Mouse (Mus musculus) neural tube, embryonic 12.5 days (tissue): Measurements from ENCODE around the gene Cbr1. TPM values are rescaled to one million over a fixed set of nuclear protein-coding genes. Genes with fewer than 3 reads are reported as not detected.
"Not testable (repeated sequence)": the region's sequence is repeated elsewhere in the genome, so short reads cannot be mapped to it uniquely, and the experiment has no call there.

ENCODE experiments used
- ATAC-seq: fragments of 200-750 bp; cut with Nextera tagmentation; 2 replicates; pipeline ENCODE4 v1.8.0; 2017; ENCODE audit warnings: low read depth, mild to moderate bottlenecking, moderate TSS enrichment, moderate library complexity; ENCODE audit not compliant: low FRiP score
- H3K27ac ChIP-seq: fragments of 300-500 bp; sonication (generic); 2 replicates; pipeline ENCODE4 v1.5.1; 2016
- H3K27me3 ChIP-seq: fragments of 300-500 bp; sonication (generic); replicated peaks from 2 replicates; pipeline ENCODE4 v1.6.1; 2016; ENCODE audit warnings: mild to moderate bottlenecking
- H3K36me3 ChIP-seq: fragments of 300-500 bp; sonication (generic); 2 replicates; pipeline ENCODE4 v1.6.1; 2016; ENCODE audit warnings: mild to moderate bottlenecking
- H3K4me1 ChIP-seq: fragments of 300-500 bp; sonication (generic); 2 replicates; pipeline ENCODE4 v1.6.1; 2016
- H3K4me2 ChIP-seq: fragments of 300-500 bp; sonication (generic); replicated peaks from 2 replicates; pipeline ENCODE4 v1.6.1; 2016; ENCODE audit warnings: mild to moderate bottlenecking
- H3K4me3 ChIP-seq: fragments of 300-500 bp; sonication (generic); 2 replicates; pipeline ENCODE4 v1.5.1; 2016
- H3K9ac ChIP-seq: fragments of 300-500 bp; sonication (generic); 2 replicates; pipeline ENCODE4 v1.6.1; 2016; ENCODE audit warnings: mild to moderate bottlenecking
- H3K9me3 ChIP-seq: fragments of 300-500 bp; sonication (generic); 2 replicates; pipeline ENCODE4 v1.6.1; 2016; ENCODE audit warnings: mild to moderate bottlenecking
- WGBS: fragments of 180-500 bp; shearing (Covaris S2); methylation state at CpG from one replicate; pipeline ENCODE4 v1.1.7; 2016; 5-methylcytosine and 5-hydroxymethylcytosine counted together
- polyA plus RNA-seq: library from polyadenylated mRNA; unstranded; fragments of >200 nt; fragmentation: Nextera tagmentation; extraction: Ambion mirVana; gene quantifications from 2 replicates; pipeline ENCODE4 v1.2.1, GENCODE M21; 2016

Gene Cbr1
- polyA plus RNA-seq, 1 experiment from 2014 or later = 125 TPM

- 0 out of 2 replicates have a peak, but pooled peaks cover 3% of the 10 kb centered on the region for H3K36me3 ChIP-seq
- 2% methylated on average over 55 of the region's 55 CpGs for WGBS
- H3K27ac ChIP-seq = peak within 1 kb of the TSS; percentile 87
- H3K9ac ChIP-seq = peak within 1 kb of the TSS; percentile 71
- H3K9me3 ChIP-seq = no peaks in the 10 kb centered on the region
- ATAC-seq = peak; percentile 89
- H3K4me2 ChIP-seq = peak within 1 kb of the TSS; percentile 87
- H3K4me1 ChIP-seq = peaks cover 9% of the 10 kb centered on the region
- H3K4me3 ChIP-seq = peak within 1 kb of the TSS; percentile 55
- no peaks in the 10 kb centered on the region for H3K27me3 ChIP-seq
Observed at GRCm38 (mm10) chr16:93603439-93604212, 2.0 kb upstream of the Cbr1 start, which contains the start of gene Setd4. Gene Setd4, minus strand, starts transcription at chr16:93604063.

- ATAC-seq = peak; percentile 3; the same call in 1 of the 2 replicates
- H3K4me1 ChIP-seq = peaks cover 15% of the 10 kb centered on the region
- 0 out of 2 replicates have a peak overlapping the region, but pooled peaks have one; percentile 15 for H3K27ac ChIP-seq
- WGBS = 5% methylated on average over 16 of the region's 16 CpGs
- H3K4me2 ChIP-seq = peak overlapping the region; percentile 87
- H3K9me3 ChIP-seq = no peaks in the 10 kb centered on the region
- no peaks in the 10 kb centered on the region for H3K27me3 ChIP-seq
- peak overlapping the region; percentile 55 for H3K4me3 ChIP-seq
- peak overlapping the region; percentile 71 for H3K9ac ChIP-seq
- no peaks in the 10 kb centered on the region for H3K36me3 ChIP-seq
Observed at GRCm38 (mm10) chr16:93604481-93604969, 1.1 kb upstream of the Cbr1 start.

GRCm38 (mm10) chr16:93606146-93606545, 493 bp downstream of the Cbr1 start:
- Histone ChIP-seq H3K9me3 (no peaks in the 10 kb centered on the region), H3K4me2 (no peak overlapping the region), H3K36me3 (peaks cover 1% of the 10 kb centered on the region; the same call in 1 of the 2 replicates), H3K27me3 (no peaks in the 10 kb centered on the region), H3K27ac (no peak overlapping the region), H3K4me1 (peaks cover 15% of the 10 kb centered on the region), H3K4me3 (no peak overlapping the region), H3K9ac (no peak overlapping the region)
- 89% methylated on average over 7 of the region's 7 CpGs for WGBS
- ATAC-seq = no peak

- under 1% methylated on average over 32 of the region's 32 CpGs for WGBS
- no peak overlapping the region for H3K27ac ChIP-seq
- no peaks in the 10 kb centered on the region for H3K27me3 ChIP-seq
- H3K36me3 ChIP-seq = peaks cover 3% of the 10 kb centered on the region; the same call in 1 of the 2 replicates
- peak overlapping the region; percentile 86 for H3K4me2 ChIP-seq
- no peaks in the 10 kb centered on the region for H3K9me3 ChIP-seq
- peak overlapping the region; percentile 68 for H3K4me3 ChIP-seq
- peaks cover 15% of the 10 kb centered on the region for H3K4me1 ChIP-seq
- peak; percentile 17 for ATAC-seq
- peak overlapping the region; percentile 77 for H3K9ac ChIP-seq
Observed at GRCm38 (mm10) chr16:93607669-93608101, 2.0 kb downstream of the Cbr1 start.

- H3K9ac ChIP-seq = no peak overlapping the region
- no peak overlapping the region for H3K27ac ChIP-seq
- peak overlapping the region; percentile 86 for H3K4me2 ChIP-seq
- no peak for ATAC-seq
- H3K36me3 ChIP-seq = peaks cover 3% of the 10 kb centered on the region; the same call in 1 of the 2 replicates
- peaks cover 15% of the 10 kb centered on the region for H3K4me1 ChIP-seq
- WGBS = 69% methylated on average over 8 of the region's 8 CpGs
- no peaks in the 10 kb centered on the region for H3K9me3 ChIP-seq
- no peaks in the 10 kb centered on the region for H3K27me3 ChIP-seq
- peak overlapping the region; percentile 68; the same call in 1 of the 2 replicates for H3K4me3 ChIP-seq
Observed at GRCm38 (mm10) chr16:93608731-93609130, 3.1 kb downstream of the Cbr1 start.

- H3K36me3 ChIP-seq = peaks cover 3% of the 10 kb centered on the region; the same call in 1 of the 2 replicates
- H3K4me3 ChIP-seq = no peak overlapping the region
- 90% methylated on average over 4 of the region's 4 CpGs for WGBS
- H3K9ac ChIP-seq = no peak overlapping the region
- no peak overlapping the region for H3K27ac ChIP-seq
- peaks cover 9% of the 10 kb centered on the region for H3K4me1 ChIP-seq
- H3K9me3 ChIP-seq = no peaks in the 10 kb centered on the region
- H3K4me2 ChIP-seq = no peak overlapping the region
- no peaks in the 10 kb centered on the region for H3K27me3 ChIP-seq
- ATAC-seq = no peak
Observed at GRCm38 (mm10) chr16:93609796-93610195, 4.1 kb downstream of the Cbr1 start.

GRCm38 (mm10) chr16:93610961-93611360, 5.3 kb downstream of the Cbr1 start:
- no peaks in the 10 kb centered on the region for H3K9me3 ChIP-seq
- WGBS = 96% methylated on average over 4 of the region's 4 CpGs
- H3K27ac ChIP-seq = no peak overlapping the region
- no peak overlapping the region for H3K4me2 ChIP-seq
- H3K4me1 ChIP-seq = peaks cover 7% of the 10 kb centered on the region
- H3K4me3 ChIP-seq = no peak overlapping the region
- no peak overlapping the region for H3K9ac ChIP-seq
- H3K27me3 ChIP-seq = no peaks in the 10 kb centered on the region
- peaks cover 3% of the 10 kb centered on the region; the same call in 1 of the 2 replicates for H3K36me3 ChIP-seq
- ATAC-seq = no peak

- Histone ChIP-seq H3K4me3 (no peak overlapping the region), H3K4me1 (no peaks in the 10 kb centered on the region), H3K9me3 (no peaks in the 10 kb centered on the region), H3K4me2 (no peak overlapping the region), H3K36me3 (peaks cover 3% of the 10 kb centered on the region; the same call in 1 of the 2 replicates), H3K27ac (no peak overlapping the region), H3K27me3 (no peaks in the 10 kb centered on the region), H3K9ac (no peak overlapping the region)
- no peak for ATAC-seq
- 39% methylated on average over 5 of the region's 5 CpGs for WGBS
Observed at GRCm38 (mm10) chr16:93615118-93615870, 9.6 kb downstream of the Cbr1 start.

GRCm38 (mm10) chr16:93623759-93624158, 18.1 kb downstream of the Cbr1 start:
- H3K9me3 ChIP-seq, H3K36me3 ChIP-seq, ATAC-seq, H3K4me2 ChIP-seq, H3K4me1 ChIP-seq, H3K27ac ChIP-seq, H3K9ac ChIP-seq, H3K27me3 ChIP-seq, H3K4me3 ChIP-seq: not testable (repeated sequence)
- WGBS = 91% methylated on average over 4 of the region's 4 CpGs

- no peak overlapping the region for H3K4me3 ChIP-seq
- H3K9ac ChIP-seq = no peak overlapping the region
- no peaks in the 10 kb centered on the region for H3K36me3 ChIP-seq
- H3K27me3 ChIP-seq = no peaks in the 10 kb centered on the region
- H3K4me1 ChIP-seq = no peaks in the 10 kb centered on the region
- ATAC-seq = no peak
- no peaks in the 10 kb centered on the region for H3K9me3 ChIP-seq
- no peak overlapping the region for H3K4me2 ChIP-seq
- no peak overlapping the region for H3K27ac ChIP-seq
- WGBS = 85% methylated on average over 4 of the region's 4 CpGs
Observed at GRCm38 (mm10) chr16:93624671-93625070, 19.0 kb downstream of the Cbr1 start.

- H3K9ac ChIP-seq = no peak overlapping the region
- H3K27ac ChIP-seq = no peak overlapping the region
- H3K4me1 ChIP-seq = no peaks in the 10 kb centered on the region
- H3K4me2 ChIP-seq = no peak overlapping the region
- H3K27me3 ChIP-seq = no peaks in the 10 kb centered on the region
- ATAC-seq = no peak
- no peaks in the 10 kb centered on the region for H3K36me3 ChIP-seq
- H3K4me3 ChIP-seq = no peak overlapping the region
- 19% methylated on average over 1 of the region's 1 CpGs for WGBS
- no peaks in the 10 kb centered on the region for H3K9me3 ChIP-seq
Observed at GRCm38 (mm10) chr16:93626745-93627144, 21.1 kb downstream of the Cbr1 start.
